Mouse (Mus musculus) C2C12 (cell line): Measurements from ENCODE around the gene S100a16.

Experiments used
- CEBPB ChIP-seq: IDR thresholded peaks from one replicate; pipeline ENCODE4 v1.6.1; 2011; ENCODE audit warnings: low read depth, mild to moderate bottlenecking, control low read depth, moderate library complexity
- CTCF ChIP-seq: IDR thresholded peaks from one replicate; pipeline ENCODE4 v1.5.1; 2011; ENCODE audit not compliant: control insufficient read depth, insufficient read depth, insufficient read length
- FOSL1 ChIP-seq: IDR thresholded peaks from one replicate; pipeline ENCODE4 v1.8.0; 2011; ENCODE audit warnings: mild to moderate bottlenecking, low read length; ENCODE audit not compliant: poor library complexity, insufficient read depth, severe bottlenecking
- MAX ChIP-seq: IDR thresholded peaks from one replicate; pipeline ENCODE4 v1.6.1; 2011; ENCODE audit warnings: mild to moderate bottlenecking, control low read depth
- MYOD1 ChIP-seq: IDR thresholded peaks from one replicate; pipeline ENCODE4 v1.6.1; 2011; ENCODE audit warnings: low read depth; ENCODE audit not compliant: control insufficient read depth, insufficient read length
- USF1 ChIP-seq: IDR thresholded peaks from one replicate; pipeline ENCODE4 v1.6.1; 2011; ENCODE audit warnings: low read depth, mild to moderate bottlenecking, control low read depth, moderate library complexity

GRCm38 (mm10) chr3:90552231-90552630 is 15.2 kb downstream of the S100a16 start:
- TF ChIP-seq FOSL1 = no peak
- TF ChIP-seq CTCF = no peak
- TF ChIP-seq MAX = no peak
- no peak for TF ChIP-seq USF1
- no peak for TF ChIP-seq MYOD1
- TF ChIP-seq CEBPB = peak; percentile 17
